ENCODE assay signal across 15 mouse cellular contexts in genomic region chr16:75627862-75628261, GRCm38 (mm10). TPM values are rescaled to one million over a fixed set of nuclear protein-coding genes. Genes with fewer than 3 reads are reported as not detected.
A peak's percentile ranks its signal among the peaks of the same experiment; 100 is the strongest.
DNase-seq lines count a peak whose midpoint lies in the region; ATAC-seq and TF ChIP-seq lines count a peak whose summit lies in the region.
"Had no signal": no experiment of that assay in that cellular context is flagged by ENCODE, and none has a peak within 500 bp of the region (broad histone marks: within the 10 kb centered on the region; RNA-seq: fewer than 3 reads in every experiment).

No protein-coding gene starts in this region.

- H3K4me3 ChIP-seq in hindbrain, postnatal 0 days (ENCODE audit: low read length) = no peak overlapping the region
- H3K4me3 ChIP-seq in hindbrain, embryonic 10.5 days = no peak overlapping the region
- H3K4me3 ChIP-seq in midbrain, postnatal 0 days (ENCODE audit: low read depth, low read length) = no peak overlapping the region
- no peak overlapping the region for H3K4me3 ChIP-seq in midbrain, embryonic 13.5 days (replicated peaks)
- H3K4me3 ChIP-seq: hindbrain, embryonic 12.5 days; kidney, embryonic 15.5 days; limb, embryonic 12.5 days had no signal

- H3K27ac ChIP-seq in hindbrain, postnatal 0 days = no peak overlapping the region
- no peak overlapping the region for H3K27ac ChIP-seq in hindbrain, embryonic 10.5 days
- no peak overlapping the region for H3K27ac ChIP-seq in midbrain, postnatal 0 days (ENCODE audit: low read depth, low read length)
- no peak overlapping the region for H3K27ac ChIP-seq in midbrain, embryonic 13.5 days
- H3K27ac ChIP-seq: hindbrain, embryonic 12.5 days; kidney, embryonic 15.5 days; limb, embryonic 12.5 days had no signal

- whole genome bisulfite sequencing in hindbrain, postnatal 0 days = 82% methylated on average over 2 of the region's 2 CpGs
- WGBS in hindbrain, embryonic 10.5 days = 96% methylated on average over 2 of the region's 2 CpGs
- 93% methylated on average over 2 of the region's 2 CpGs for WGBS in midbrain, postnatal 0 days
- WGBS in midbrain, embryonic 13.5 days = 92% methylated on average over 2 of the region's 2 CpGs

- TF ChIP-seq CTCF in hindbrain, postnatal 0 days (IDR thresholded peaks at IDR 0.05; ENCODE audit: low read depth) = peak; percentile 65
- peak; percentile 77 for TF ChIP-seq CTCF in midbrain, postnatal 0 days (IDR thresholded peaks at IDR 0.05)

- no peak overlapping the region for H3K4me2 ChIP-seq in hindbrain, postnatal 0 days (ENCODE audit: low read depth, low read length)
- H3K4me2 ChIP-seq in midbrain, postnatal 0 days (ENCODE audit: low read depth, low read length, poor library complexity, severe bottlenecking) = no peak overlapping the region
- no peak overlapping the region for H3K4me2 ChIP-seq in midbrain, embryonic 13.5 days (replicated peaks)
- H3K4me2 ChIP-seq: heart, embryonic 11.5 days; hindbrain, embryonic 12.5 days; kidney, embryonic 15.5 days; limb, embryonic 12.5 days had no signal

- no peak for ATAC-seq in hindbrain, postnatal 0 days
- ATAC-seq in midbrain, postnatal 0 days (ENCODE audit: low FRiP score) = no peak
- no peak for ATAC-seq in midbrain, embryonic 13.5 days

- H3K9ac ChIP-seq in hindbrain, postnatal 0 days (replicated peaks; ENCODE audit: low read length) = no peak overlapping the region
- no peak overlapping the region for H3K9ac ChIP-seq in midbrain, postnatal 0 days (replicated peaks; ENCODE audit: low read length, poor library complexity, severe bottlenecking)
- no peak overlapping the region for H3K9ac ChIP-seq in midbrain, embryonic 13.5 days (replicated peaks)
- H3K9ac ChIP-seq: hindbrain, embryonic 12.5 days; kidney, embryonic 15.5 days; limb, embryonic 12.5 days had no signal

- no peaks in the 10 kb centered on the region for H3K9me3 ChIP-seq in hindbrain, postnatal 0 days (ENCODE audit: low read length)
- H3K9me3 ChIP-seq in hindbrain, embryonic 10.5 days = no peaks in the 10 kb centered on the region
- H3K9me3 ChIP-seq in midbrain, postnatal 0 days (ENCODE audit: low read length) = no peaks in the 10 kb centered on the region
- H3K9me3 ChIP-seq in midbrain, embryonic 13.5 days = no peaks in the 10 kb centered on the region
- H3K9me3 ChIP-seq: hindbrain, embryonic 12.5 days; kidney, embryonic 15.5 days; limb, embryonic 12.5 days had no signal

- H3K27me3 ChIP-seq in hindbrain, postnatal 0 days (ENCODE audit: insufficient read depth, low read length) = no peaks in the 10 kb centered on the region
- H3K27me3 ChIP-seq in hindbrain, embryonic 10.5 days (ENCODE audit: insufficient read depth, poor library complexity, severe bottlenecking) = no peaks in the 10 kb centered on the region
- H3K27me3 ChIP-seq in midbrain, postnatal 0 days (ENCODE audit: insufficient read depth, low read length) = no peaks in the 10 kb centered on the region
- no peaks in the 10 kb centered on the region for H3K27me3 ChIP-seq in midbrain, embryonic 13.5 days
- H3K27me3 ChIP-seq: hindbrain, embryonic 12.5 days; kidney, embryonic 15.5 days; limb, embryonic 12.5 days had no signal

- no peaks in the 10 kb centered on the region for H3K4me1 ChIP-seq in hindbrain, postnatal 0 days (ENCODE audit: insufficient read depth, low read length)
- H3K4me1 ChIP-seq in hindbrain, embryonic 10.5 days (replicated peaks) = no peaks in the 10 kb centered on the region
- H3K4me1 ChIP-seq in midbrain, postnatal 0 days (ENCODE audit: insufficient read depth, low read length) = no peaks in the 10 kb centered on the region
- H3K4me1 ChIP-seq in midbrain, embryonic 13.5 days (replicated peaks) = no peaks in the 10 kb centered on the region
- H3K4me1 ChIP-seq: hindbrain, embryonic 12.5 days; kidney, embryonic 15.5 days; limb, embryonic 12.5 days had no signal

- DNase-seq in hindbrain, postnatal 0 days (ENCODE audit: low spot score) = peak; percentile 47
- no peak for DNase-seq in hindbrain, embryonic 10.5 days (ENCODE audit: low spot score)
- DNase-seq in midbrain, postnatal 0 days (ENCODE audit: low spot score) = peak; percentile 61
- DNase-seq in ZHBTc4 (ENCODE audit: low read depth, low spot score) = peak; percentile 3
- no peak for DNase-seq in right cerebral cortex, postnatal 36 days (ENCODE audit: low spot score in 2 of 2)
- no peak for DNase-seq in urinary bladder, postnatal 10 days (ENCODE audit: low spot score)
- DNase-seq: cerebellum, postnatal 25 days; lung, adult 18-20 months; spleen, adult 18-20 months had no signal

- no peaks in the 10 kb centered on the region for H3K36me3 ChIP-seq in hindbrain, postnatal 0 days (ENCODE audit: insufficient read depth, low read length)
- H3K36me3 ChIP-seq in hindbrain, embryonic 10.5 days = no peaks in the 10 kb centered on the region
- no peaks in the 10 kb centered on the region for H3K36me3 ChIP-seq in midbrain, postnatal 0 days (ENCODE audit: insufficient read depth, low read length)
- no peaks in the 10 kb centered on the region for H3K36me3 ChIP-seq in midbrain, embryonic 13.5 days
- H3K36me3 ChIP-seq: hindbrain, embryonic 12.5 days; kidney, embryonic 15.5 days; limb, embryonic 12.5 days had no signal

RNA-seq across cellular contexts. Expression of gene Rbm11, which starts 35.2 kb away (rescaled TPM):
- 6.8 and 8.1 TPM in 2 replicates for total RNA-seq in hindbrain, postnatal 0 days (2014; rRNA removed)
- polyA plus RNA-seq in hindbrain, postnatal 0 days (2015; fragmentation: Nextera tagmentation; extraction: Ambion mirVana) = 8.3 and 8.7 TPM in 2 replicates
- polyA plus RNA-seq in hindbrain, embryonic 10.5 days (2016; fragmentation: Nextera tagmentation; extraction: Ambion mirVana) = 0.77 and 1.0 TPM in 2 replicates
- 5.5 and 12.5 TPM in 2 replicates for total RNA-seq in midbrain, postnatal 0 days (2014; rRNA removed)
- 7.0 and 7.8 TPM in 2 replicates for polyA plus RNA-seq in midbrain, postnatal 0 days (2015; fragmentation: Nextera tagmentation; extraction: Ambion mirVana)
- polyA plus RNA-seq in midbrain, embryonic 13.5 days (2015; fragmentation: Nextera tagmentation; extraction: Ambion mirVana) = 2.0 and 2.1 TPM in 2 replicates

RNA-seq across cellular contexts. Expression of gene Lipi, which starts 42.0 kb away (rescaled TPM):
- total RNA-seq in hindbrain, postnatal 0 days (2014; rRNA removed) = not detected in 2 replicates
- not detected in 2 replicates for polyA plus RNA-seq in hindbrain, postnatal 0 days (2015; fragmentation: Nextera tagmentation; extraction: Ambion mirVana)
- polyA plus RNA-seq in hindbrain, embryonic 10.5 days (2016; fragmentation: Nextera tagmentation; extraction: Ambion mirVana) = not detected in 2 replicates
- 0.22 and 1.1 TPM in 2 replicates for total RNA-seq in midbrain, postnatal 0 days (2014; rRNA removed)
- polyA plus RNA-seq in midbrain, postnatal 0 days (2015; fragmentation: Nextera tagmentation; extraction: Ambion mirVana) = 0.10 TPM in 1 of 2 replicates, not detected in the other
- 0.13 TPM in 1 of 2 replicates, not detected in the other for polyA plus RNA-seq in midbrain, embryonic 13.5 days (2015; fragmentation: Nextera tagmentation; extraction: Ambion mirVana)
- total RNA-seq: ES-E14 had no signal
- polyA plus RNA-seq: heart, embryonic 11.5 days; hindbrain, embryonic 12.5 days; kidney, embryonic 15.5 days; limb, embryonic 12.5 days had no signal

Comparison
In these comparisons a context has a peak if more than half of its experiments do, and no peak if none do; other contexts are left out.
1. DNase-seq: peak in hindbrain, postnatal 0 days (single experiment), midbrain, postnatal 0 days (single experiment) and ZHBTc4 (single experiment); none in hindbrain, embryonic 10.5 days (single experiment), right cerebral cortex, postnatal 36 days (0 of 2) and urinary bladder, postnatal 10 days (single experiment).